10 mouse cellular contexts compared by ENCODE assay signal in the genomic region with DNA sequence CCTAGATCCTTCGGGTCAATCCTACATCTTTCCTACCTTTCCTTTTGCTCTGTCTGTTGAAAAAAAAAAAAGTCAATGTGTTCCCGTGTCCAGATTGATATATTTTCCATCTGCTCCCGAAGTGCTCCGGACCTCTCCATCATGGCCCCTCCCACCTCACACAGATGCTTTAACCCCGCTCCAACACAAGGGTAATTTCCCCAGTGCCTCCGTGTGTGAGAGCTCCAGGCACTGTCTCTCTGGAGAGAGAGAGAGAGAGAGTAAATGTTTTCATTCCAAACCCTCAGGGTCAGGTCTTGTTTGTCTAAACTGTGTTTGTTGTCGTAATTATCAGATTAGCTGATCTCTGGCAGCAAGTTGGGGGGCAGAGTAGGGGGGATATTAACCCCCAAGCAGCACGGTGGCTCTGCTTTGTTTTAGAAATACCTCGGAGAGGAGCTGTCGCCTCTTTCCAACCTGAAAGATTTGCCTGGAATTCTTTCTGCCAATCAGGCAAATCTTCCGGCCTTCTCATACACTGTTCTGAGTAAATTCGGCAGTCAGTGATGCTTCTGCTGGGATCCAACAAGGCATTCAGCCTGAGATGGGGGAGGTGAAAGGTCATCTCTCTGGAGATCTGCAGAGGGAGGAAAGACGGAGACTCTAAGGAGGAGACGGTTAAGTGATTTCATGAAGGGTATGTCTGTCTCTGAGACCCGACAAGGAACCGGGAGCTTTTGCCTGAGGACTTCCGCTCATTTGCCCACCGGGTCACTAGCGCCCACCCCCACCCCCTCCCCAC. TPM values are rescaled to one million over a fixed set of nuclear protein-coding genes. Genes with fewer than 3 reads are reported as not detected.
A peak's percentile ranks its signal among the peaks of the same experiment; 100 is the strongest.
DNase-seq lines count a peak whose midpoint lies in the region; ATAC-seq lines count a peak whose summit lies in the region.
"Had no signal": no experiment of that assay in that cellular context is flagged by ENCODE, and none has a peak within 500 bp of the region (broad histone marks: within the 10 kb centered on the region; RNA-seq: fewer than 3 reads in every experiment).

No protein-coding gene starts in this region.

- intact Hi-C loops in left cerebral cortex, postnatal 10 days (cut with DNase I) = no loop called here
- intact Hi-C loops in heart, postnatal 10 days (cut with DNase I) = no loop called here

- H3K4me3 ChIP-seq in kidney, embryonic 15.5 days (replicated peaks) = no peak overlapping the region
- no peak overlapping the region for H3K4me3 ChIP-seq in forebrain, embryonic 11.5 days (ENCODE audit: low read depth, low read length)
- H3K4me3 ChIP-seq in limb, embryonic 11.5 days (ENCODE audit: low read depth, low read length) = no peak overlapping the region

- no peak for DNase-seq in kidney, adult 18-20 months
- no peak for DNase-seq in forebrain, embryonic 11.5 days (ENCODE audit: low spot score)
- DNase-seq in limb, embryonic 11.5 days (ENCODE audit: low spot score) = peak; percentile 32
- peak; percentile 39 for DNase-seq in retina, postnatal 1 day
- no peak for DNase-seq in left cerebral cortex, postnatal 10 days (ENCODE audit: extremely low spot score in 1 of 2, low spot score in 2 of 2)
- DNase-seq in ovary, postnatal 10 days (ENCODE audit: low spot score) = no peak
- no peak for DNase-seq in heart, postnatal 10 days
- DNase-seq: adrenal gland, postnatal 10 days; thymus, postnatal 4 days had no signal

- H3K27ac ChIP-seq in kidney, embryonic 15.5 days = no peak overlapping the region
- H3K27ac ChIP-seq in forebrain, embryonic 11.5 days (ENCODE audit: low read depth, low read length) = no peak overlapping the region
- no peak overlapping the region for H3K27ac ChIP-seq in limb, embryonic 11.5 days (replicated peaks; ENCODE audit: low read depth, low read length)

- H3K36me3 ChIP-seq in kidney, embryonic 15.5 days = no peaks in the 10 kb centered on the region
- H3K36me3 ChIP-seq in forebrain, embryonic 11.5 days (ENCODE audit: control insufficient read depth, insufficient read depth, low read length) = no peaks in the 10 kb centered on the region
- no peaks in the 10 kb centered on the region for H3K36me3 ChIP-seq in limb, embryonic 11.5 days (ENCODE audit: control insufficient read depth, insufficient read depth, low read length)

- peaks cover 56% of the 10 kb centered on the region for H3K27me3 ChIP-seq in kidney, embryonic 15.5 days
- no peaks in the 10 kb centered on the region; the same call in 1 of the 2 replicates for H3K27me3 ChIP-seq in forebrain, embryonic 11.5 days (ENCODE audit: control insufficient read depth, insufficient read depth, low read length)
- no peaks in the 10 kb centered on the region for H3K27me3 ChIP-seq in limb, embryonic 11.5 days (ENCODE audit: control insufficient read depth, insufficient read depth, low read length)

- H3K4me2 ChIP-seq in kidney, embryonic 15.5 days = peak overlapping the region; percentile 44
- peak overlapping the region; percentile 22; the same call in 1 of the 2 replicates for H3K4me2 ChIP-seq in forebrain, embryonic 11.5 days (ENCODE audit: low read depth, low read length, severe bottlenecking)
- H3K4me2 ChIP-seq in limb, embryonic 11.5 days (ENCODE audit: low read depth, severe bottlenecking) = peak overlapping the region; percentile 20

- no peaks in the 10 kb centered on the region for H3K9me3 ChIP-seq in kidney, embryonic 15.5 days (replicated peaks)
- H3K9me3 ChIP-seq in forebrain, embryonic 11.5 days (ENCODE audit: control insufficient read depth, low read length) = no peaks in the 10 kb centered on the region
- no peaks in the 10 kb centered on the region for H3K9me3 ChIP-seq in limb, embryonic 11.5 days (ENCODE audit: control insufficient read depth, low read length)

- ATAC-seq in kidney, embryonic 15.5 days (replicated peaks; ENCODE audit: low FRiP score) = no peak
- no peak for ATAC-seq in forebrain, embryonic 11.5 days (replicated peaks; ENCODE audit: low FRiP score)
- no peak for ATAC-seq in limb, embryonic 11.5 days (ENCODE audit: insufficient number of reproducible peaks, low FRiP score, low TSS enrichment, low read depth)

- peak overlapping the region; percentile 8; the same call in 1 of the 2 replicates for H3K9ac ChIP-seq in kidney, embryonic 15.5 days
- H3K9ac ChIP-seq in forebrain, embryonic 11.5 days (ENCODE audit: low read length) = no peak overlapping the region
- H3K9ac ChIP-seq in limb, embryonic 11.5 days (ENCODE audit: low read length) = no peak overlapping the region

- H3K4me1 ChIP-seq in kidney, embryonic 15.5 days = peaks cover 14% of the 10 kb centered on the region
- peaks cover 5% of the 10 kb centered on the region; the same call in 1 of the 2 replicates for H3K4me1 ChIP-seq in forebrain, embryonic 11.5 days (replicated peaks; ENCODE audit: control insufficient read depth, insufficient read depth, low read length)
- no peaks in the 10 kb centered on the region for H3K4me1 ChIP-seq in limb, embryonic 11.5 days (ENCODE audit: control insufficient read depth, insufficient read depth, low read length)

- WGBS in kidney, embryonic 15.5 days = 6% methylated on average over 19 of the region's 19 CpGs
- WGBS in forebrain, embryonic 11.5 days = 8% methylated on average over 19 of the region's 19 CpGs
- WGBS in limb, embryonic 11.5 days = 9% methylated on average over 19 of the region's 19 CpGs

RNA-seq across cellular contexts. Expression of a gene that starts 22.1 kb away (rescaled TPM):
- 57.8 and 59.0 TPM in 2 replicates for polyA plus RNA-seq in kidney, embryonic 15.5 days (2015; fragmentation: Nextera tagmentation; extraction: Ambion mirVana)
- polyA plus RNA-seq in forebrain, embryonic 11.5 days (2014; fragmentation: Nextera tagmentation; extraction: Ambion mirVana) = 45.5 and 48.2 TPM in 2 replicates
- polyA plus RNA-seq in limb, embryonic 11.5 days (2014; fragmentation: Nextera tagmentation; extraction: Ambion mirVana) = 41.0 and 45.6 TPM in 2 replicates
- total RNA-seq in left cerebral cortex, postnatal 10 days (2021) = 100 to 1,000 TPM; 213 to 228 TPM
- 100 to 1,000 TPM; 438 to 489 TPM for total RNA-seq in heart, postnatal 10 days (2021)

Comparison
In these comparisons a context has a peak if more than half of its experiments do, and no peak if none do; other contexts are left out.
1. DNase-seq: peak in limb, embryonic 11.5 days (single experiment) and retina, postnatal 1 day (single experiment); none in kidney, adult 18-20 months (single experiment), forebrain, embryonic 11.5 days (single experiment), left cerebral cortex, postnatal 10 days (0 of 2), ovary, postnatal 10 days (single experiment) and heart, postnatal 10 days (0 of 2).
2. Peak in every context shown above with its lines, with median percentiles within 50 percentile points of each other: H3K4me2 ChIP-seq.